Mouse (Mus musculus): ENCODE data around the gene Ddx21. TPM values are rescaled to one million over a fixed set of nuclear protein-coding genes. Genes with fewer than 3 reads are reported as not detected.

Ddx21 gene
- 61.8 and 75.7 TPM in 2 replicates for polyA plus RNA-seq (2012)

- TF ChIP-seq GATA1 (IDR thresholded peaks at IDR 0.05; ENCODE audit: low read length), result no peak
These were observed at the start of gene Ddx21 for GRCm38 (mm10) chr10:62602177-62603040. Gene Ddx21, minus strand, starts transcription at chr10:62602281.

- TF ChIP-seq GATA1 (IDR thresholded peaks at IDR 0.05; ENCODE audit: low read length), result no peak
These were observed 49.1 kb upstream of the Ddx21 start, which contains the start of gene Ddx50 for GRCm38 (mm10) chr10:62650881-62651810. Gene Ddx50, minus strand, starts transcription at chr10:62651218.

- no peak for TF ChIP-seq GATA1 (IDR thresholded peaks at IDR 0.05; ENCODE audit: low read length)
These were observed 48.3 kb upstream of the Ddx21 start for GRCm38 (mm10) chr10:62650358-62650782.

GRCm38 (mm10) chr10:62604161-62604560, 2.1 kb upstream of the Ddx21 start:
- TF ChIP-seq GATA1 (IDR thresholded peaks at IDR 0.05; ENCODE audit: low read length), result no peak

- TF ChIP-seq GATA1 (IDR thresholded peaks at IDR 0.05; ENCODE audit: low read length), result no peak
These were observed 1.4 kb upstream of the Ddx21 start for GRCm38 (mm10) chr10:62603233-62604030.

- no peak for TF ChIP-seq GATA1 (IDR thresholded peaks at IDR 0.05; ENCODE audit: low read length)
These were observed 276 bp downstream of the Ddx21 start for GRCm38 (mm10) chr10:62601833-62602176.

GRCm38 (mm10) chr10:62601053-62601791, 859 bp downstream of the Ddx21 start:
- no peak for TF ChIP-seq GATA1 (IDR thresholded peaks at IDR 0.05; ENCODE audit: low read length)

- TF ChIP-seq GATA1 (IDR thresholded peaks at IDR 0.05; ENCODE audit: low read length), result no peak
These were observed 2.0 kb downstream of the Ddx21 start for GRCm38 (mm10) chr10:62600056-62600455.

- no peak for TF ChIP-seq GATA1 (IDR thresholded peaks at IDR 0.05; ENCODE audit: low read length)
These were observed 9.6 kb downstream of the Ddx21 start for GRCm38 (mm10) chr10:62592496-62592895.

GRCm38 (mm10) chr10:62590200-62590599, 11.9 kb downstream of the Ddx21 start:
- TF ChIP-seq GATA1 (IDR thresholded peaks at IDR 0.05; ENCODE audit: low read length), result peak; percentile 10

- no peak for TF ChIP-seq GATA1 (IDR thresholded peaks at IDR 0.05; ENCODE audit: low read length)
These were observed 13.5 kb downstream of the Ddx21 start for GRCm38 (mm10) chr10:62588616-62589015.

- TF ChIP-seq GATA1 (IDR thresholded peaks at IDR 0.05; ENCODE audit: low read length), result no peak
These were observed 18.8 kb downstream of the Ddx21 start for GRCm38 (mm10) chr10:62583245-62583644.

GRCm38 (mm10) chr10:62582701-62583100, 19.4 kb downstream of the Ddx21 start:
- no peak for TF ChIP-seq GATA1 (IDR thresholded peaks at IDR 0.05; ENCODE audit: low read length)

GRCm38 (mm10) chr10:62582263-62582662, 19.8 kb downstream of the Ddx21 start:
- no peak for TF ChIP-seq GATA1 (IDR thresholded peaks at IDR 0.05; ENCODE audit: low read length)
